Mouse (Mus musculus) embryonic facial prominence, embryonic 12.5 days (tissue): ENCODE results near the gene Tuba4a. TPM values are rescaled to one million over a fixed set of nuclear protein-coding genes. Genes with fewer than 3 reads are reported as not detected.

ENCODE experiments used
- ATAC-seq: fragments of 200-750 bp; cut with Nextera tagmentation; 2 replicates; pipeline ENCODE4 v1.8.0; 2017; ENCODE audit not compliant: insufficient number of reproducible peaks, insufficient read depth, low FRiP score, low TSS enrichment
- H3K27ac ChIP-seq: fragments of 300-500 bp; sonication (generic); 2 replicates; pipeline ENCODE4 v1.5.1; 2016; ENCODE audit warnings: mild to moderate bottlenecking
- H3K27me3 ChIP-seq: fragments of 300-500 bp; sonication (generic); 2 replicates; pipeline ENCODE4 v1.6.1; 2016; ENCODE audit warnings: mild to moderate bottlenecking, moderate library complexity
- H3K36me3 ChIP-seq: fragments of 300-500 bp; sonication (generic); 2 replicates; pipeline ENCODE4 v1.6.1; 2016; ENCODE audit warnings: mild to moderate bottlenecking
- H3K4me1 ChIP-seq: fragments of 300-500 bp; sonication (generic); 2 replicates; pipeline ENCODE4 v1.6.1; 2016
- H3K4me2 ChIP-seq: fragments of 300-500 bp; sonication (generic); replicated peaks from 2 replicates; pipeline ENCODE4 v1.6.1; 2016; ENCODE audit warnings: mild to moderate bottlenecking, moderate library complexity
- H3K4me3 ChIP-seq: fragments of 300-500 bp; sonication (generic); 2 replicates; pipeline ENCODE4 v1.5.1; 2016; ENCODE audit warnings: mild to moderate bottlenecking
- H3K9ac ChIP-seq: fragments of 300-500 bp; sonication (generic); 2 replicates; pipeline ENCODE4 v1.6.1; 2016; ENCODE audit warnings: mild to moderate bottlenecking, moderate library complexity
- H3K9me3 ChIP-seq: fragments of 300-500 bp; sonication (generic); 2 replicates; pipeline ENCODE4 v1.6.1; 2016; ENCODE audit warnings: mild to moderate bottlenecking, moderate library complexity
- WGBS: fragments of 180-500 bp; shearing (Covaris S2); methylation state at CpG from one replicate; pipeline ENCODE4 v1.1.7; 2016; 5-methylcytosine and 5-hydroxymethylcytosine counted together
- microRNA-seq: library from miRNA; unstranded; fragments of <30 nt; microRNA quantifications from one replicate; pipeline ENCODE4, GENCODE M21; 2017
- polyA plus RNA-seq: library from polyadenylated mRNA; unstranded; fragments of >200 nt; fragmentation: Nextera tagmentation; extraction: Ambion mirVana; gene quantifications from 2 replicates; pipeline ENCODE4 v1.2.1, GENCODE M21; 2016

Gene Tuba4a
- polyA plus RNA-seq, 1 experiment from 2014 or later: 18.7 TPM

GRCm38 (mm10) chr1:75180741-75181140 is 38.9 kb downstream of the Tuba4a start:
- Histone ChIP-seq H3K9ac (no peak overlapping the region), H3K4me2 (peak overlapping the region; percentile 89), H3K27me3 (no peaks in the 10 kb centered on the region), H3K4me3 (peak overlapping the region; percentile 57), H3K4me1 (peaks cover 16% of the 10 kb centered on the region), H3K36me3 (peaks cover 61% of the 10 kb centered on the region), H3K9me3 (no peaks in the 10 kb centered on the region), H3K27ac (no peak overlapping the region)
- 48% methylated on average over 7 of the region's 7 CpGs for WGBS
- ATAC-seq: no peak

DNA sequence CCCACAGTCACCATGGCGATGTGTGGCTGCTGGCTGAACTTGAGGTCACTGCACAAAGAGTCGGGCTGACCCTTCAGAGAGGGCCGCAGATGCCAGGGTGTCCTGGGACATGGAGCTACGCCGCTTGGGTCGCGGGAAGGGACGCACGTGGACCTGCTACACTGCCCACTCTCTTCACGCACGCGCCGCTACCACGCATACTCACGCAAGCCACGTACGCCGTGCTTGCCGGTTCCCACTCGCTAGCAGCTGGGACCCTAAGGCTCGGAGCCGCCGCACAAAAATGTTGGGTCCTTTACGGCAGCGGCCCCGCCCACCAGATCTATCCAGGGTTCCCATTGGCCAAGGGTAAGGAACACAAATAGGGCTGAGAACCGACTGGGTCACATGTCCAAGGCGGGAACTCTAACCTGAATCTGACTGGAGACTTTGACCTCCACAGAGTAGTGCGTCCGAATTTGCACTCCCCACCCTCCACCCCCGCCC is 39.5 kb downstream of the Tuba4a start, which contains the start of gene Abcb6:
Abcb6 (minus strand) TSS at position 288 of the 486 bp plus-strand sequence.
- H3K4me2 ChIP-seq: peak within 1 kb of the TSS; percentile 89
- H3K27me3 ChIP-seq: no peaks in the 10 kb centered on the region
- H3K27ac ChIP-seq: no peak within 1 kb of the TSS
- H3K36me3 ChIP-seq: peaks cover 61% of the 10 kb centered on the region
- peaks cover 16% of the 10 kb centered on the region for H3K4me1 ChIP-seq
- H3K4me3 ChIP-seq: peak within 1 kb of the TSS; percentile 57
- H3K9ac ChIP-seq: peak within 1 kb of the TSS; percentile 58
- ATAC-seq: peak; percentile 88
- no peaks in the 10 kb centered on the region for H3K9me3 ChIP-seq
- under 1% methylated on average over 31 of the region's 31 CpGs for WGBS

DNA sequence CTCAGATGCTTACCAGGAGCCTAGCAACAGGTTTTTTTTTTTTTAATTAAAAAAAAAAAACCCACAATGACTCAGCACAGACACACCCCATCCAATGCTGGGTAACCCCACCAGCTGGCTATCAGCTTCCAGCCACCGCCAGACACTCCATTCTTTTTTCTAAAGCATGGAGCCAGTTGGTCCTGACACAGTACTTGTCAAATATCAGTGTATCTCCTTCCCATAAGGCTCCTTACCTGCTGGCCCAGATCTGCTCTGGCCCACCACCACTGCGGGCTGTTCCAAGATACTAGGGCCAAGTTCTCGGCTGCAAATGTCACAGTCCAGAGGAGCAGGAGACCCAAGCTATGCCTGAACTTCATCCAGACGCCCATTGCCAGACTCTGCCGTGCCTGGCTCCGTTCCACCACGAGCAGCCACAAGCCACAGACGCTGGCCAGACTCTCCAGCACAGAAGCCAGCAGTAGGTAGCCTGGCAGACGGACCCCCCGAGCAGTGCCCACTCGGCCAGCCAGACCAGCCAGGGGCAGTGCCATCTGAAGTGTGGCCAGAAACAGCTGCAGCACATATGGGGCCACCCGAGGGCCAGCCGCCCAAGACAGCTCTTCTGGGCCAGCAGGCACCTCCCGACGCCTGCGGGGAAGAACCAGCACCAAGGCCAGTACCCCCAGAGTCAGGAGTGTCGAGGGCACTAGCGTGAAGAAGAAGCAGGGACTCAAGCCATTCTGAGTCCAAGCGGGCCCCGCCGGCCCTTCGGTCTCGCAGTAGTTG is 40.1 kb downstream of the Tuba4a start:
- H3K9me3 ChIP-seq: no peaks in the 10 kb centered on the region
- peak overlapping the region; percentile 89 for H3K4me2 ChIP-seq
- H3K27ac ChIP-seq: no peak overlapping the region
- H3K27me3 ChIP-seq: no peaks in the 10 kb centered on the region
- ATAC-seq: peak; percentile 11; the same call in 1 of the 2 replicates
- H3K4me1 ChIP-seq: peaks cover 16% of the 10 kb centered on the region
- peak overlapping the region; percentile 58 for H3K9ac ChIP-seq
- H3K36me3 ChIP-seq: peaks cover 58% of the 10 kb centered on the region
- 11% methylated on average over 23 of the region's 23 CpGs for WGBS
- peak overlapping the region; percentile 57 for H3K4me3 ChIP-seq

DNA sequence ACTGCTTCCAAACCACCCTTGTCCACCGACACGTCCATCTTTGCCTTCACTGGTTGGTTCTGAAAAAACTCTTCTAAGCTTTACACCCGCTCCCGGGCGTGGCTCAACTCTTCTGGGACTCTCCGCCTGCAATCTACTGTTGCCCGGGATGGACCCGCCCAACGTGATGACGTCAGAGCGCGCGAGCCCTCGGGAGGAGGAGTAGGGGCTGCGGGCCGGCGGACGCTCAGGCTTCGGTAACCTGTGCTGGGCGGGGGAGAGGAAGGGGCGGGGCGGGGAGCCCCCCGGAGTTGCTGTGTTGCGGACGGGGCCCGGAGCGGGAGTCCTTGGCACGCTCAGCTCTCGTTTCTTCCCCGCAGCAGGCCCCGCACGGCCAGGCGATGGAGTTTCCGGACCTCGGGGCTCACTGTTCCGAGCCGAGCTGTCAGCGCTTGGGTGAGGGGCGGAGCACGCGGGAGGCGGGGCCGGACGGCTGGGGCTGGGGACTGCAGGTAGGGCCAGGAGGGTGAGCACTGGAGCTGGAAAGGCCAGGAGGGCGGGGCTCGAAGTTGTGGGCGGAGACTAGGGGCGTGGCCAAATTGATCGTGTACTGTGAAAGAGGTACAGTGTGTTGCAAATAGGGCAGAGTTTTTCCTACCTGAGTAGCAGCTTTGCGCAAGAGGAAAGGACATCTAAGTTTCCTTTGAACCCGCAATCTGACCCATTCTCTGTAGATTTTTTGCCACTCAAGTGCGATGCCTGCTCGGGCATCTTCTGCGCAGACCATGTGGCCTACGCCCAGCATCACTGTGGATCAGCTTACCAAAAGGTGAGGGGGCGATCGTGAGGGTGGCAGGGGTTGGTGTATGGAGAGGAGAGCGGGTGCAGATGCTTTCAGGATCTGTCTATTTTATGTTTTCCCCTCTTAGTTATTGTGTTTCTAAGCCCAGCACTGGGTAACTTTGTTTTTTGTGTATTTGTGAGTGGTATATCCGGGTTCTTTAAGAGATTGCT is 50.9 kb downstream of the Tuba4a start, which contains the start of gene Zfand2b:
Zfand2b (plus strand) TSS at position 175 of the 993 bp plus-strand sequence.
- Histone ChIP-seq H3K27me3 (no peaks in the 10 kb centered on the region), H3K4me3 (peak within 1 kb of the TSS; percentile 75), H3K9ac (peak within 1 kb of the TSS; percentile 58), H3K9me3 (no peaks in the 10 kb centered on the region), H3K27ac (peak within 1 kb of the TSS; percentile 93), H3K4me1 (peaks cover 13% of the 10 kb centered on the region), H3K4me2 (peak within 1 kb of the TSS; percentile 65), H3K36me3 (peaks cover 37% of the 10 kb centered on the region)
- peak; percentile 98 for ATAC-seq
- WGBS: 2% methylated on average over 57 of the region's 59 CpGs

DNA sequence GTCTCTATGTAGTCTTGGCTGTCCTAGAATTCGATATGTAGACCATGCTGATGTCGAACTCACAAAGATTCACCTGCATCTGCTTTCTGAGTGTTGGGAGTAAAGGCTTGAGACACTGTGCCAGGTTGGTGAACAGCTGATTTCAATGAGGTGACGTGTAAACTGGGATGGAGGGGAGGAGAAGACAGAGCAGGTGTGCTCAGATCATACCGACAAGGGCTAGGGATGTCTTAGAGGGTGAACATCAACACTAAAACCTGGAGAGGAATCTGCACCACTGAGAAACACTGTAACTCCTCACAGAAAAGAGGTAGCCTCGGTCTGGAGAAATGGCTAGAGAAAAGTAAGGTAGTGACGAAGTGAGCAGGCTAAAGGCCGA is 51.6 kb downstream of the Tuba4a start:
- peak overlapping the region; percentile 93 for H3K27ac ChIP-seq
- peaks cover 13% of the 10 kb centered on the region for H3K4me1 ChIP-seq
- peak overlapping the region; percentile 75 for H3K4me3 ChIP-seq
- no peak for ATAC-seq
- peaks cover 30% of the 10 kb centered on the region for H3K36me3 ChIP-seq
- 8% methylated on average over 7 of the region's 7 CpGs for WGBS
- H3K9me3 ChIP-seq: no peaks in the 10 kb centered on the region
- no peaks in the 10 kb centered on the region for H3K27me3 ChIP-seq
- H3K4me2 ChIP-seq: peak overlapping the region; percentile 65
- peak overlapping the region; percentile 58 for H3K9ac ChIP-seq

Small RNA genes within 50 kb of the gene (microRNA-seq; reads per million reads assigned to microRNA genes)
- not detected for gene Gm27943

Other genes with a start within 250 kb of the Tuba4a start
- 10.9 and 11.3 TPM in 2 replicates for gene Nhej1, start 94.7 kb downstream of the Tuba4a start, polyA plus RNA-seq
- 0.08 and 0.10 TPM in 2 replicates for gene Slc23a3, start 86.0 kb downstream of the Tuba4a start, polyA plus RNA-seq
- gene Cnppd1, start 77.2 kb downstream of the Tuba4a start, polyA plus RNA-seq: 45.1 and 46.2 TPM in 2 replicates
- 43.4 and 46.7 TPM in 2 replicates for gene Retreg2, start 77.1 kb downstream of the Tuba4a start, polyA plus RNA-seq
- gene Zfand2b, start 51.2 kb downstream of the Tuba4a start, polyA plus RNA-seq: 40.6 and 42.4 TPM in 2 replicates
- 30.8 and 35.7 TPM in 2 replicates for gene Abcb6, start 39.5 kb downstream of the Tuba4a start, polyA plus RNA-seq
- gene Ankzf1, start 27.7 kb downstream of the Tuba4a start, polyA plus RNA-seq: 27.6 and 31.5 TPM in 2 replicates
- 29.0 and 32.5 TPM in 2 replicates for gene Atg9a, start 27.7 kb downstream of the Tuba4a start, polyA plus RNA-seq
- 21.6 and 21.7 TPM in 2 replicates for gene Glb1l, start 9.1 kb downstream of the Tuba4a start, polyA plus RNA-seq
- 132 and 138 TPM in 2 replicates for gene Stk16, start 9.0 kb downstream of the Tuba4a start, polyA plus RNA-seq
- gene A630095N17Rik, start 12.2 kb upstream of the Tuba4a start, polyA plus RNA-seq: not detected in 2 replicates
- gene Dnajb2, start 16.5 kb upstream of the Tuba4a start, polyA plus RNA-seq: 40.0 and 45.0 TPM in 2 replicates
- 2.0 and 2.5 TPM in 2 replicates for gene Ptprn, start 44.6 kb upstream of the Tuba4a start, polyA plus RNA-seq
- 1.8 and 5.4 TPM in 2 replicates for gene Resp18, start 58.5 kb upstream of the Tuba4a start, polyA plus RNA-seq
- 136 and 143 TPM in 2 replicates for gene Dnpep, start 98.1 kb upstream of the Tuba4a start, polyA plus RNA-seq
- 15.9 and 20.1 TPM in 2 replicates for gene Des, start 140.5 kb upstream of the Tuba4a start, polyA plus RNA-seq
- 26.1 and 26.7 TPM in 2 replicates for gene Speg, start 155.4 kb upstream of the Tuba4a start, polyA plus RNA-seq
- gene Gmppa, start 216.1 kb upstream of the Tuba4a start, polyA plus RNA-seq: 61.1 and 64.6 TPM in 2 replicates
- 0.64 and 0.76 TPM in 2 replicates for gene Asic4, start 230.6 kb upstream of the Tuba4a start, polyA plus RNA-seq